Mouse (Mus musculus): ENCODE measurements around the gene Lrrc3c.

Gene Lrrc3c

DNA sequence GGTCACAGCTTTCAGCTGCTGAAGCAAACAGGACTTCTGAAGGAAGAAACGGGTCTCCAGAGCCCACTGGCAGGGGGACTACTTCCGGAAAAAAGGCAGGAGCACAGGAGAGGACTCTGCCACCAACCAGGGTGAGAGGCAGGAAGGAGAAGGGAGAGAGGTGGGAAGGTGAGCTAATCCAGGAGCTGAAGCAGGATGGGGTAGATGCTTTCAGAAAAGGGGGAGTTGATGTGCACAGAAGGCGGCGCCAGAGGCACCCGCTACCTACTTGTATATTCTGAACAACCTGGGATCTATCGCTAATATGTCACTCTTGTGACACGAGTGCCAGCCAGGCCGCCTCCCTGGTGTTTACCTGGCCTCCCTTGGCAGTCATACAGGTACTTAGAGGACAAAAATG, at the start of gene Lrrc3c:
Gene Lrrc3c, plus strand, starts transcription at position 301 of the 400 bp plus-strand sequence.
- no peak for DNase-seq

DNA sequence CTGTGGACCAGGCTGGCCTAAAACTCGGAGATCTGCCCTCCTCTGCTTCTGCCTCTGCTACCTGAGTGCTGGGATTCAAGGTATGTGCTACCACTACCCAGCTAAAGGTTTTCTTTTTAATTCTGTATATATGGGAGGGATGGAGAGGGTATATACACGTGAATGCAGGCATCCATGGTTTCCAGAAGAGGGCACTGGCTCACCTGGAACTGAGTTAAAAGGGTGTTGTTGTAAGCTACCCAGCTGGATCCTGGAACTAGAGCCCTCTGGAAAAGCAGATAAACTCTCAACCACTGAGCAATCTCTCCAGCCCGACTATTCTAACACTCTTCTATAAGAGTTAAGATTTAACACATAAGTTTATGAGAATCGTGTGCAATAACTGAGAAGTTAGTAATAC, 48.7 kb upstream of the Lrrc3c start:
- DNase-seq = no peak

GRCm38 (mm10) chr11:98550311-98550974, 47.6 kb upstream of the Lrrc3c start:
- DNase-seq = no peak

DNA sequence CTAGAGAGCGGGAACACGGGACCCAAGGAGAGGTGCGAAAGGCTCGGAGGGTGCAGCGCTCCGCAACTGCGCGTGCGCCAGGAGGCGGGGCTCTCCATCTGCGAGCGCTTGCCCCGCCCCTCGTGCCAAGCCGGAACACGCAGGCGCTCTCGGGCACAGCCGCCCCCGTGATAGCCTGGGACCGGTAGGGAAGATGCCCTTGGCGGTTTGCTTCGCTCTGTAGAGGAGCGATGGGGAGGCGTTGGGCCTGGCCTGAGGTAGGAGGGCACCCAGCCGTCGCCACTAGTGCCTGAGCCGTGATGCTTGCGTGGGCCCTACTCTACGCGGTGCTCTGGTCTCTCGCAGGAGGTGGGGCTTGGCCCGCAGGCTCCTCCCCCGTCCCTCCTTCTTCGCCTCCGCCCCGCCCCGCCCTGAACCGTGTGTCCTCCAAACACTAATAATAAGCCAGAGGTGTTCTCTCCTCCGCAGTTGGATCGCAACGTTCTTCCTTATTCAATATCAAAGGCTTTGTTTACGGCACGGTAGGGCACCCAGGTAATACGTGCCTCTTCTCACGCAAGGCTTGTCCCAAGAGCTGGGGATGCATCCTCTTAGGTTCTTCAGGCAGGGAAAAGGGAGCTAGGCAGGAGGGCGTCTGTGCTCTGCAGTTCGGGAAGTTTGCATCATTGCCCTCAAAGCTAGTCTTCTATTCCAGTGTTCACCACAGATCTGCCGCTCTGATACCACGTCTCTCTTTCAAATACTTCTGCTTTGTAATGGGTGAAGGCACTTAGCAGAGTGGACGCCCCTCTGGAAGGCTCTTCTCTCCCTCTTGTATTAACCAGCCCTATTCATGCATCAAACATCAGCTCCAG, 46.9 kb upstream of the Lrrc3c start, which contains the start of gene Zpbp2:
Gene Zpbp2, plus strand, starts transcription at position 123 of the 854 bp plus-strand sequence.
- peak; percentile 91 to 94 for DNase-seq

- DNase-seq = no peak
These were observed 44.1 kb upstream of the Lrrc3c start for GRCm38 (mm10) chr11:98553966-98554365.

- no peak for DNase-seq
These were observed 42.9 kb upstream of the Lrrc3c start for GRCm38 (mm10) chr11:98555124-98555700.

DNA sequence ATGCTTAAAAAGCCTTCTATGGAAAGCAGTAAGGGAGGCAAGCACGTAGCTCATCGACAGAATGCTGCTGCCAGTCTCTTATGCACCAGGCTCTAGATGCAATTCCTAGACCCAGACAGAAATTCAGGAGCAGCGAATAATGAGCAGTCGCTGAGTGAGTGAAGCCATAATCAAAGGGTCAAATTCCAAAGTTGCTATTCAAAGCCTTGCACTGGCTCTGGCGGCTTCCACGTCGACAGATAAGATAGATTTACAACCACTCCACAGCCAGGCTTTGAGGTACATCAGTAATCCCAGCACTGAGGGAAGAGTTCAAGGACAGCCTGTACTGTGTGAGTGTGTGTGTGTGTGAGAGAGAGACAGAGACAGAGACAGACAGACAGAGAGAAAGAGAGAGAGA, 37.1 kb upstream of the Lrrc3c start:
- DNase-seq = no peak

- no peak for DNase-seq
These were observed 35.1 kb upstream of the Lrrc3c start for GRCm38 (mm10) chr11:98563025-98563424.

- DNase-seq = no peak
These were observed 34.1 kb upstream of the Lrrc3c start for GRCm38 (mm10) chr11:98563921-98564414.

- no peak for DNase-seq
These were observed 29.8 kb upstream of the Lrrc3c start for GRCm38 (mm10) chr11:98568326-98568725.

DNA sequence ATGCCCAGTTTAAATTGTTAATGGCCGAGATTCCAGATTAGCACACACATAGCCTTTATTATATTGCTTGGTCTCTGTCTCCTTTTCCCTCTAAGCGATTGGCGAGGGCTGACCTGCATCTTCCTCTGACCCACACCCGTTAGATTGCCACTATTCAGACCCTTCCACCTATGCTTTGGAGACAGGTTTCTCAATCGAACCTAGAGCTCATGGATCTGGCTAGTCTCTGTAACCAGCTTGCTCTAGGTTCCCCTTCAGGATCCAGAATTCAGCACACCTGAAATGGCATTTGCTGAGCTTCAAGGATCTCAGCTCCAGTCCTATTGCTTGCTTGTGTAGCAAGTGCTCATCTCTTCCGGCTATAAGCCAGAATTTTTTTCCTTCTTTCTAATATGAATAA, 28.6 kb upstream of the Lrrc3c start:
- no peak for DNase-seq

- DNase-seq = no peak
These were observed 20.3 kb upstream of the Lrrc3c start for GRCm38 (mm10) chr11:98577776-98578175.

GRCm38 (mm10) chr11:98580301-98581121, 17.6 kb upstream of the Lrrc3c start:
- no peak for DNase-seq

DNA sequence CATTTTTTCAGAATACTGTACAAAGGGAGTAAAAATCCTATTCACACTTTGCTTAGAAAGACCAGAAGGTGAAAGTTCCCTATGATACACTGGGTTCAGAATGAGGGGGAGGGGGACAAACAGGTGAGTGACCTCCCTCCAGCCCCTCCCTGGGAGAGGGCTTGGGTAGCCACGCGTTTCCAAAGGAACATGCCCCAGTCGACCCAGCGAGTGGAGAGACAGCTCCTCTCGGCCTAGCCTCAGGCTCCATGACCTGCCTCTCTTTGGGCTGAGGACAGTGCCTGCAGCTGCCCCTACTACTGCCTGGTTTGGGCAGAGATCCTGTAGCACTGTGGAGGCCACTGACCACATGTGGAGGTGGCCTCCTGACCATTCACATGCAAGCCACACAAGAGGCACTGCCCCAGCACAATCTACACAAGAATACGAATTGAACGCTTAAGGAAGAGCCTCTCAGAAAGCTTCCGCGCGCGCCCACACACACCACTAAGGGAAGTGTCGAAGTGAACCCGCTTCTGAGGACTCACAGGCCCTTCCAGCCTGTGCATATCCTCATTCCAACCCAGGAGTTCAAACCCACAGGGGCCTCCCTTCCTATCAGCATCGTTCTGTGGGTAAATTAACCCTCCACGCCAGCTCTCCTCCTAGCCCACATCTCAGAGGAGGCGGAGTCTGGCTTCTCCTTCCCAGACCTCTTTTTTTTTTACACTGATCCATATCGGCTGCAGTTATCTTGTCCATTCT, 16.6 kb upstream of the Lrrc3c start:
- no peak for DNase-seq

GRCm38 (mm10) chr11:98582030-98582388, 16.1 kb upstream of the Lrrc3c start:
- DNase-seq = no peak

DNA sequence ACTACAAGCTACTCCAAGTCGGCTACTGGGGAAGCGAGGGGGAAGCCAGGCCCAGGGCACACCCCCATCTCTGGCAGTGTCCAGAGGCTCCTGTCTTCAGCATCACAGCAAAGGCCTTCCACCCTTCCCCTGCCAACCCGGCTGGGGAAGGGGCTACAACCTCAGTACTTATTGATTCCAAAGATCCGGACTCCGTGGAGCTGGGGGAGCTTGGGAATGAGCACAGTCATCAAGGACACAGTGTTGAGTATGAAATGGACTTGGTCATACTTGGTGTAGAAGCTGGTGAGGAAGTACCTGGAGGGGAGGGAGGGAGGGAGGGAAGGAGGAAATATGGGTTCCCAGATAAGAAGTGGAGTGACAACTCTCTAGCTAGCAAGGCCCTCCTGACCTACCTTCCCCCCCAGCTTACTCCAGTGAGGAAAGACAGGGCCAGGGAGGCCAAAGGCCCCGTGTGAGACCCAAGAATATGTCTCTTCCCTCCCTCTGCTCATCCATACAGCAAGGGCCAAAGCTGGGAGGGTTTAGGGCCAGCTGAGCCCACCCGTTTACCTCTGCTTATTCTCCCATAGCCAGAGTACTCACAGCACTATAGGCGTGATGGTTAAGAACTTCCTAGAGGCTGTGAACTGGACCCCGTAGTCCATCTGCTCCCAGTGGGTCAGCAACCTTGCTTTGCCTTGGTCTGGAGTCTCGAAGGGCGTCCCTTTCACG, 15.4 kb upstream of the Lrrc3c start:
- DNase-seq = no peak

- DNase-seq = no peak
These were observed 14.9 kb upstream of the Lrrc3c start for GRCm38 (mm10) chr11:98583265-98583552.

DNA sequence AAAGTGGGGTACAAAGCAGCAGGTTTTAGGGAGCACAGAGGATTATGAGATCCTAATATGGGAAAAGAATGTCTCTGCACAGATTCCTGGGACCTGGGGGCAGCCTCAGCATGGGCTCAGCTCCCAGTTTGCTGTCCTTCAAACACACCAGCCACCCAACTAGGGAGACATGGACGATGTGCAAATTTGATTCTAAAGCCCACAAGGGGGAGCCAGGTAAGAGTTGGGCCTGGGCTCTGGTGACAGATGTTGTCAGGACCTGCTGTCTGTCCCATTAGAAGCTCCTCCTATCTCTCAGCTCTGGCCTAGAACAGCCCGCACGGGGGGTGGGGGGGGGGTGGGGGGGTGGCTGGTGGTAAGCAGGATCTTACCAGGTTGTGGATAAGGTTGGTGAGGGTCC, 14.5 kb upstream of the Lrrc3c start:
- no peak for DNase-seq

DNA sequence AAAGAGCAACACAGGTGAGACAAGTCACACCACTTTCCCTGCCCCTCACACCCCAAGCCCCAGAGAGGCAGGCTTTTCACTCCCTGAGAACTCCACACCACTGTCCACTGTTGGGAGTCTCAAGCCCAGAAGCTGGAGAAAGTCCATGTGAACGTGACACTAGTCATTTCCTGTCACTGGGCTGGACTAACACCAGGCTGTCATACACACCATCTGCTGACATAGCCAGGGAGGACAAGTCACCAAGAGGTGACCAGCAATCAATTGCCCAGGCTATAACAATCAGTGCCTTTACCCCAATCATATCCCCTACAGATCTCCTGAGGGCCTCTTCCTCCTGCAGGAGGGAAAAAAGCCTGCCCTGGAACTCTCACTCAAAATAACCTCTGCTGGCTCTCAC, 13.9 kb upstream of the Lrrc3c start:
- no peak for DNase-seq

DNA sequence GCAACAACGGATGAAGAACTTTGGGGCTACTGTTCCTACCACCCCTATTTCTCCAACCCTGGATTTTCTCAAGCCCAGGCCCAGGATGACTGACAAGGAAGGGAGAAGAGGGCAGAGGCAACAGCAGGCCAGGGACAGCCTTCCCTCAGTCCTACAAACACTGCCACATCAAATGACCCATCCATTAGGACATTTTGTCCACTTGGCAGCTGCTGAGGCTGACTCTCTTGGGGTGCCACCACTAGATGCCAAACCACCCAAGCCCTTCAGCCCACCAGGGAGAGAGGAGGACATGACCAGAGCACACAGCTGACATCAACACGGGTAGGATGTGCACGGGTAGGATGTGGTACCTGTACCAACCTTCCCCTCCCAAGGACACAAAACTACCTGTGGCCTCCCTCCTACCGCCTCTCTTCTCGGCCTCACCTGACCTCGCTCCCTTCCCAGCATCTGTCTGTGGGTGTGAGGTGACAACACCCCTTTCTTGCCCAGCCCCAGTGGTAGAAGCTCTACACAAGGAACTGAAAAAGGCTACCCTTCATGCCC, 13.4 kb upstream of the Lrrc3c start:
- no peak for DNase-seq
